Mouse (Mus musculus): ENCODE measurements around the gene Armc9.

- no peak for TF ChIP-seq GATA1 (IDR thresholded peaks at IDR 0.05; ENCODE audit: low read length)
- no peak for TF ChIP-seq TAL1 (IDR thresholded peaks at IDR 0.05; ENCODE audit: low read length)
These were observed 81.9 kb downstream of the Armc9 start for GRCm38 (mm10) chr1:86236442-86236841.
